Comparison of ENCODE assay signal across 10 mouse cellular contexts in genomic region chr5:23845141-23845540, GRCm38 (mm10). TPM values are rescaled to one million over a fixed set of nuclear protein-coding genes. Genes with fewer than 3 reads are reported as not detected.
DNase-seq lines count a peak whose midpoint lies in the region; ATAC-seq and TF ChIP-seq lines count a peak whose summit lies in the region.
"Had no signal": no experiment of that assay in that cellular context is flagged by ENCODE, and none has a peak within 500 bp of the region (broad histone marks: within the 10 kb centered on the region; RNA-seq: fewer than 3 reads in every experiment).

No protein-coding gene starts in this region.

- H3K36me3 ChIP-seq in intestine, embryonic 15.5 days, result no peaks in the 10 kb centered on the region
- H3K36me3 ChIP-seq in intestine, postnatal 0 days (ENCODE audit: control insufficient read depth, insufficient read depth), result no peaks in the 10 kb centered on the region; the same call in 1 of the 2 replicates
- H3K36me3 ChIP-seq in embryonic facial prominence, embryonic 15.5 days, result no peaks in the 10 kb centered on the region
- H3K36me3 ChIP-seq in liver, embryonic 14.5 days (replicated peaks; ENCODE audit: control insufficient read depth, insufficient read depth, low read depth), result no peaks in the 10 kb centered on the region

- ATAC-seq in intestine, embryonic 15.5 days, result no peak
- ATAC-seq in intestine, postnatal 0 days, result no peak
- no peak for ATAC-seq in embryonic facial prominence, embryonic 15.5 days (ENCODE audit: insufficient number of reproducible peaks, low FRiP score, low TSS enrichment, low read depth)
- no peak for ATAC-seq in liver, embryonic 14.5 days (ENCODE audit: insufficient read depth)

- 0 out of 2 replicates have a peak overlapping the region, but pooled peaks have one; percentile 63 for H3K4me2 ChIP-seq in intestine, embryonic 15.5 days (replicated peaks)
- H3K4me2 ChIP-seq in intestine, postnatal 0 days (replicated peaks; ENCODE audit: low read depth), result no peak overlapping the region
- H3K4me2 ChIP-seq in embryonic facial prominence, embryonic 15.5 days (replicated peaks), result peak overlapping the region; percentile 60; the same call in 1 of the 2 replicates
- H3K4me2 ChIP-seq in liver, embryonic 14.5 days (ENCODE audit: low read depth), result peak overlapping the region; percentile 70

- DNase-seq in R1 (ENCODE audit: low read depth, low spot score), result peak; percentile 0
- no peak for DNase-seq in liver, embryonic 14.5 days (ENCODE audit: low read depth in 3 of 3, low spot score in 3 of 3)
- no peak for DNase-seq in thymus, postnatal 25 days
- no peak for DNase-seq in embryo, embryonic 10.5 days (ENCODE audit: low spot score)
- DNase-seq in urinary bladder, adult 18-20 months (ENCODE audit: low spot score in 2 of 2), result no peak
- DNase-seq: cerebellum, adult 9-11 months; thymus, postnatal 36 days had no signal

- H3K27ac ChIP-seq in intestine, embryonic 15.5 days, result 0 out of 2 replicates have a peak overlapping the region, but pooled peaks have one; percentile 83
- no peak overlapping the region for H3K27ac ChIP-seq in intestine, postnatal 0 days (ENCODE audit: low read depth, low read length)
- peak overlapping the region; percentile 93 for H3K27ac ChIP-seq in embryonic facial prominence, embryonic 15.5 days (replicated peaks)
- no peak overlapping the region for H3K27ac ChIP-seq in liver, embryonic 14.5 days

- H3K9ac ChIP-seq in intestine, embryonic 15.5 days, result no peak overlapping the region
- H3K9ac ChIP-seq in intestine, postnatal 0 days (ENCODE audit: low read depth, low read length), result no peak overlapping the region
- H3K9ac ChIP-seq in embryonic facial prominence, embryonic 15.5 days, result no peak overlapping the region
- H3K9ac ChIP-seq in liver, embryonic 14.5 days (replicated peaks), result no peak overlapping the region

- no peak overlapping the region for H3K4me3 ChIP-seq in intestine, embryonic 15.5 days (replicated peaks)
- no peak overlapping the region for H3K4me3 ChIP-seq in intestine, postnatal 0 days (ENCODE audit: low read depth, low read length)
- H3K4me3 ChIP-seq in embryonic facial prominence, embryonic 15.5 days (replicated peaks), result no peak overlapping the region
- no peak overlapping the region for H3K4me3 ChIP-seq in liver, embryonic 14.5 days (ENCODE audit: insufficient read depth in 1 of 2, low read depth in 2 of 2, low read length in 2 of 2)

- H3K27me3 ChIP-seq in intestine, embryonic 15.5 days (replicated peaks), result no peaks in the 10 kb centered on the region
- no peaks in the 10 kb centered on the region for H3K27me3 ChIP-seq in intestine, postnatal 0 days (replicated peaks; ENCODE audit: control insufficient read depth, insufficient read depth, low read length)
- H3K27me3 ChIP-seq in embryonic facial prominence, embryonic 15.5 days, result no peaks in the 10 kb centered on the region
- no peaks in the 10 kb centered on the region for H3K27me3 ChIP-seq in liver, embryonic 14.5 days (ENCODE audit: control insufficient read depth, insufficient read depth, low read length)

- H3K9me3 ChIP-seq in intestine, embryonic 15.5 days, result no peaks in the 10 kb centered on the region
- no peaks in the 10 kb centered on the region for H3K9me3 ChIP-seq in intestine, postnatal 0 days (ENCODE audit: control insufficient read depth)
- H3K9me3 ChIP-seq in embryonic facial prominence, embryonic 15.5 days (replicated peaks), result no peaks in the 10 kb centered on the region
- H3K9me3 ChIP-seq in liver, embryonic 14.5 days (ENCODE audit: control insufficient read depth, low read length), result no peaks in the 10 kb centered on the region

- peaks cover 7% of the 10 kb centered on the region; the same call in 1 of the 2 replicates for H3K4me1 ChIP-seq in intestine, embryonic 15.5 days (replicated peaks)
- no peaks in the 10 kb centered on the region; the same call in 1 of the 2 replicates for H3K4me1 ChIP-seq in intestine, postnatal 0 days (replicated peaks; ENCODE audit: control insufficient read depth, insufficient read depth, low read length)
- peaks cover 14% of the 10 kb centered on the region for H3K4me1 ChIP-seq in embryonic facial prominence, embryonic 15.5 days
- H3K4me1 ChIP-seq in liver, embryonic 14.5 days (replicated peaks; ENCODE audit: control insufficient read depth in 2 of 2, insufficient read depth in 2 of 2, low read length in 1 of 2), result peaks cover 8 to 13% of the 10 kb centered on the region in 2 experiments

- no peak for TF ChIP-seq EP300 in liver, embryonic 14.5 days (IDR thresholded peaks at IDR 0.05; ENCODE audit: low read depth)

- WGBS in intestine, embryonic 15.5 days, result 85% methylated on average over 3 of the region's 3 CpGs
- WGBS in intestine, postnatal 0 days, result 90% methylated on average over 3 of the region's 3 CpGs
- WGBS in embryonic facial prominence, embryonic 15.5 days, result 83% methylated on average over 3 of the region's 3 CpGs
- WGBS in liver, embryonic 14.5 days (ENCODE audit: insufficient replicate concordance), result 71% methylated on average over 3 of the region's 3 CpGs

- no peak for TF ChIP-seq CTCF in intestine, postnatal 0 days (IDR thresholded peaks at IDR 0.05; ENCODE audit: low read depth)
- no peak for TF ChIP-seq CTCF in liver, embryonic 14.5 days (IDR thresholded peaks at IDR 0.05; ENCODE audit: low read depth)

RNA-seq across cellular contexts. Expression of gene Tomm7, which starts 1.2 kb away (rescaled TPM):
- 132 and 141 TPM in 2 replicates for polyA plus RNA-seq in intestine, embryonic 15.5 days (2015; fragmentation: Nextera tagmentation; extraction: Ambion mirVana)
- polyA plus RNA-seq in intestine, postnatal 0 days (2015; fragmentation: Nextera tagmentation; extraction: Ambion mirVana), result 111 and 118 TPM in 2 replicates
- 109 TPM in 2 replicates for polyA plus RNA-seq in embryonic facial prominence, embryonic 15.5 days (2015; fragmentation: Nextera tagmentation; extraction: Ambion mirVana)
- 29.0 and 58.7 TPM in 2 replicates for polyA plus RNA-seq in liver, embryonic 14.5 days (2012; rRNA removed)
- 82.8 and 85.6 TPM in 2 replicates for polyA plus RNA-seq in liver, embryonic 14.5 days (2014; fragmentation: Nextera tagmentation; extraction: Ambion mirVana)

RNA-seq across cellular contexts. Expression of gene Rint1, which starts 57.6 kb away (rescaled TPM):
- 31.8 and 34.9 TPM in 2 replicates for polyA plus RNA-seq in intestine, embryonic 15.5 days (2015; fragmentation: Nextera tagmentation; extraction: Ambion mirVana)
- polyA plus RNA-seq in intestine, postnatal 0 days (2015; fragmentation: Nextera tagmentation; extraction: Ambion mirVana), result 12.4 and 14.7 TPM in 2 replicates
- polyA plus RNA-seq in embryonic facial prominence, embryonic 15.5 days (2015; fragmentation: Nextera tagmentation; extraction: Ambion mirVana), result 40.0 and 40.5 TPM in 2 replicates
- polyA plus RNA-seq in liver, embryonic 14.5 days (2012; rRNA removed), result 11.3 and 14.2 TPM in 2 replicates
- polyA plus RNA-seq in liver, embryonic 14.5 days (2014; fragmentation: Nextera tagmentation; extraction: Ambion mirVana), result 12.6 and 16.4 TPM in 2 replicates

Comparison
In these comparisons a context has a peak if more than half of its experiments do, and no peak if none do; other contexts are left out.
1. H3K27ac ChIP-seq: peak in intestine, embryonic 15.5 days (single experiment) and embryonic facial prominence, embryonic 15.5 days (single experiment); none in intestine, postnatal 0 days (single experiment) and liver, embryonic 14.5 days (single experiment).